Mouse (Mus musculus) forebrain, embryonic 11.5 days (tissue): ENCODE measurements around the gene Ly6g. TPM values are rescaled to one million over a fixed set of nuclear protein-coding genes. Genes with fewer than 3 reads are reported as not detected.
"Not testable (repeated sequence)": the region's sequence is repeated elsewhere in the genome, so short reads cannot be mapped to it uniquely, and the experiment has no call there.

ENCODE experiments used
- ATAC-seq: fragments of 200-750 bp; cut with Nextera tagmentation; replicated peaks from 2 replicates; pipeline ENCODE4 v1.8.0; 2017; ENCODE audit warnings: moderate TSS enrichment; ENCODE audit not compliant: low FRiP score
- DNase-seq: peaks from one replicate; pipeline ENCODE4 v3.0.0-alpha.2; 2017; ENCODE audit warnings: low spot score
- H3K27ac ChIP-seq: fragments of 300-500 bp; sonication (generic); 2 replicates; pipeline ENCODE4 v1.5.1; 2014; ENCODE audit warnings: low read depth, low read length
- H3K27me3 ChIP-seq: fragments of 300-500 bp; sonication (generic); 2 replicates; pipeline ENCODE4 v1.6.1; 2014; ENCODE audit warnings: mild to moderate bottlenecking, low read length, mixed read lengths; ENCODE audit not compliant: control insufficient read depth, insufficient read depth
- H3K36me3 ChIP-seq: fragments of 300-500 bp; sonication (generic); 2 replicates; pipeline ENCODE4 v1.6.1; 2014; ENCODE audit warnings: mild to moderate bottlenecking, low read length, moderate library complexity, mixed read lengths; ENCODE audit not compliant: control insufficient read depth, insufficient read depth
- H3K4me1 ChIP-seq: fragments of 300-500 bp; sonication (generic); replicated peaks from 2 replicates; pipeline ENCODE4 v1.6.1; 2014; ENCODE audit warnings: low read length, mixed read lengths; ENCODE audit not compliant: control insufficient read depth, insufficient read depth
- H3K4me2 ChIP-seq: fragments of 300-500 bp; sonication (generic); 2 replicates; pipeline ENCODE4 v1.6.1; 2014; ENCODE audit warnings: low read depth, mild to moderate bottlenecking, low read length, moderate library complexity, mixed read lengths; ENCODE audit not compliant: severe bottlenecking
- H3K4me3 ChIP-seq: fragments of 300-500 bp; sonication (generic); 2 replicates; pipeline ENCODE4 v1.5.1; 2014; ENCODE audit warnings: low read depth, low read length
- H3K9ac ChIP-seq: fragments of 300-500 bp; sonication (generic); 2 replicates; pipeline ENCODE4 v1.6.1; 2014; ENCODE audit warnings: low read length
- H3K9me3 ChIP-seq: fragments of 300-500 bp; sonication (generic); 2 replicates; pipeline ENCODE4 v1.6.1; 2016; ENCODE audit warnings: low read length, mixed read lengths; ENCODE audit not compliant: control insufficient read depth
- WGBS: fragments of 180-500 bp; shearing (Covaris S2); extraction: QIAGEN DNeasy Blood & Tissue Kit; methylation state at CpG from one replicate; pipeline ENCODE4 v1.1.7; 2014; 5-methylcytosine and 5-hydroxymethylcytosine counted together
- polyA plus RNA-seq: library from polyadenylated mRNA; unstranded; fragments of >200 nt; fragmentation: Nextera tagmentation; extraction: Ambion mirVana; gene quantifications from 2 replicates; pipeline ENCODE4 v1.2.1, GENCODE M21; 2014

Ly6g gene
- polyA plus RNA-seq = not detected in 2 replicates

DNA sequence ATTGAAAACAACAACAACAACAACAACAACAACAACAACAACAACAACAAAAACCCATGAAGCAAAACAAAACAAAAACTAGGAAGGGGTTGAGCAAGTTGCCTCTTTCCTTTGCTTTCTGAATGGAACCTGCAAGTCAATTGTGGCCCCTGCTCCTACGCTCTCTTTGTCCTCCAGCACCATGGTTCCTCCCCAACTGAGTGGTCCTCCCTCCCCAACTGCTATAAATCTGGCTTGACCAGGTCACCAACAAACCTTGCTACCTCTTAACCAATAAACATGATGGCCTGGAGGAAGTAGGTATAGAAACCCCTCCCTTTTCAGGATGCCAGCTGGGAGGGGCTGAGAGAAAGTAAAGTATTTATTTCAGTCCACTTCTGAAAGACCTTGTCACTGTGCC, at the start of gene Ly6g:
TSS of gene Ly6g (plus strand) at position 301 of the 400 bp plus-strand sequence.
- 100% methylated on average over 1 of the region's 1 CpGs for WGBS
- DNase-seq = no peak
- H3K9ac ChIP-seq = no peak within 1 kb of the TSS
- H3K4me2 ChIP-seq = no peak within 1 kb of the TSS
- H3K27me3 ChIP-seq = no peaks in the 10 kb centered on the region
- no peaks in the 10 kb centered on the region for H3K4me1 ChIP-seq
- H3K4me3 ChIP-seq = no peak within 1 kb of the TSS
- no peaks in the 10 kb centered on the region for H3K36me3 ChIP-seq
- ATAC-seq = no peak
- H3K9me3 ChIP-seq = no peaks in the 10 kb centered on the region
- no peak within 1 kb of the TSS for H3K27ac ChIP-seq

DNA sequence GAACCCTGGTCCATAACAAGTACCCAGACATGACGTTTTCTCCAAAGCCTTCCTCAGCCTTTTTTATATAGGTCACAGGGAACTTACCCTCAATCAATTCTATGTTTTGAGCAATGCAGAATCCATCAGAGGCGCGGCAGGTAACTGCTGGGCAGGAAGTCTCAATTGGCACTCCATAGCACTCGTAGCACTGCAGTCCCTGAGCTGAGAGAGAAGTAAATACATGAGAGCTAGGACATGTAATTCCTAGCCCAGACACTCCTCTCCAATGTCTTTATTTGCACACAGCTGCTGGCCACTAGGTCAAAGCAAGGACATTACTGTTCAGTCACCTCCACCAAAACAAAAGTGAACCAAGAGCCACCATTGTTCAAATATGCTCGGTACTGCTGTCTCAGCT, 44.6 kb upstream of the Ly6g start:
- ATAC-seq, H3K4me3 ChIP-seq, H3K4me2 ChIP-seq, H3K27ac ChIP-seq, H3K9ac ChIP-seq, DNase-seq, H3K36me3 ChIP-seq, H3K27me3 ChIP-seq, H3K9me3 ChIP-seq, H3K4me1 ChIP-seq: not testable (repeated sequence)
- WGBS = 74% methylated on average over 2 of the region's 5 CpGs

DNA sequence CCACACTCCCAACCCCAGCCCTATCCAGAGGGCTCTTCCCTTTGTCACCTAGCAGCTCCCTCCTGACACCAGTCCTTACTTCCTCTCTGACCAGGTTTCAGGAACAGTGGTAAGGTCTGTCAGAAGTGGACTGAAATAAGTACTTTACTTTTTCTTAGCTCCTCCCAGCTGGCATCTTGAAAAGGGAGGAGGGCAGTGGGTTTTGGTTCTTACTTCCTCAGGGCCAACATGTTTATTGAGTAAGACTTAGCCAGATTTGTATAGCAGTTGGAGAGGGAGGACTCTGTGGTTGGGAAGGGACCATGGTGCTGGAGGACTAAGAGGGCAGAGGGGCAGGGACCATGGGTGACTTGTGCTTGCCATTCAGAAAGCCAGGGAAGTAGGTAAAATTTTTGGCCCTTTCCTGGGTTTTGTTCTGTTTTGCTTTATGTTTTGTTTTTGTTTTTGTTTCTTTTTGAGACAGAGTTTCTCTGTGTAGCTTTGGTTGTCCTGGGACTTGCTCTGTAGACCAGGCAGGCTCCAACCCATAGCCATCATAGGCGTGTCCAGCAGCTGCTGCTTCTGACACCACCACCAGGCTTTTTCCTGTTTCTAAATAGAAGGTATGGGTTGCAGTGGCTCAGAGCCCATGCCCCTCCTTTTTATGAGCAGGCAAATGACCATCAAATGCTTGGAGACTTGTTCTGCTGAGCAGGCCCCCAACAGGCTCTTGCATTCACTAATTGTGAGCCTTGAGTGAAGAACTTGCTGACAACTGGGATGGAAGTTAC, 43.0 kb upstream of the Ly6g start, which contains the start of gene Ly6c2:
TSS of gene Ly6c2 (minus strand) at position 110 of the 770 bp plus-strand sequence.
- not testable (repeated sequence) for DNase-seq, H3K9ac ChIP-seq, H3K27ac ChIP-seq, H3K36me3 ChIP-seq, H3K27me3 ChIP-seq, H3K4me2 ChIP-seq, H3K4me3 ChIP-seq, ATAC-seq, H3K9me3 ChIP-seq, H3K4me1 ChIP-seq
- WGBS = 100% methylated on average over 1 of the region's 1 CpGs

DNA sequence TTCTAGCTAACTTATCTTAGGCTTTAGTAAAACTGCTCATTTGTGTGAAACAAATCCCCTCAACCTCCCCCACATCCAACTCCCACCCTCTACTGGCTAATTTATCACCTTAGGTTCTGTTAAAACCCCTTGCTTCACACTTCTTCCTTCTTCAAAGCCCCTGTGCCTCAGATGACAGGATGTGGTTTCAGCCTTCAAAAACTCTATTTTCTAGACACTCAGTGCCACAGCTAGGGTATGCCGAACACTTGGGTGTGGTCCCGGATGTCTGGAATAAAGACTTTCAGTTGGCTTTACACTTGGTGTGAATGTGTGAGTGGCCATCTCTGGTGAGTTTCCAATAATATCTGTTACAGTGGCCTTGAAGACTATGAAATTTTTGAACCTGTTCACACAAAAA, 38.5 kb upstream of the Ly6g start:
- no peak overlapping the region for H3K27ac ChIP-seq
- H3K9ac ChIP-seq = no peak overlapping the region
- no peaks in the 10 kb centered on the region for H3K4me1 ChIP-seq
- WGBS = 90% methylated on average over 2 of the region's 2 CpGs
- no peak overlapping the region for H3K4me3 ChIP-seq
- no peak for ATAC-seq
- H3K9me3 ChIP-seq = no peaks in the 10 kb centered on the region
- DNase-seq = no peak
- no peaks in the 10 kb centered on the region for H3K27me3 ChIP-seq
- H3K4me2 ChIP-seq = no peak overlapping the region
- no peaks in the 10 kb centered on the region for H3K36me3 ChIP-seq

DNA sequence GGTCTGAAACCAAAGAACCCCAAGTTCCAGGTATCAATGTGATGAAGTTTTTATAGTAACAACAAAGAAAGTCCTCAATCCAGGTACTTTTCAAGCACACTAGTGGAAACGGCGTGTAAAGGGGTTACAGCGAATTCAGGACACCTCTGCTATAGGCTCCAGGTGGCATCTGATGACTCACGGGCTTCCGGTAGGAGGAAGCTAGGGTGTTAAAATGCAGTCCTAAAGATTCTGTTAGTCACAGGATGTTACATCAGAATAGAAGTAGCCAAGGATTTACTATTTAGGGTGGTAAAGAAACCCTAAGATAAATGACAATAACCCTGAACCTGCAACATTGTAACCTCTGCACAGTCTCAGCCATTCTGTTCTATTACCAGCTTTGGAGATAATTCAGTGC, 37.6 kb upstream of the Ly6g start:
- not testable (repeated sequence) for DNase-seq, H3K4me2 ChIP-seq, H3K9me3 ChIP-seq, H3K27ac ChIP-seq, H3K27me3 ChIP-seq, H3K4me3 ChIP-seq, H3K4me1 ChIP-seq, ATAC-seq, H3K36me3 ChIP-seq, H3K9ac ChIP-seq
- WGBS = 96% methylated on average over 5 of the region's 5 CpGs

DNA sequence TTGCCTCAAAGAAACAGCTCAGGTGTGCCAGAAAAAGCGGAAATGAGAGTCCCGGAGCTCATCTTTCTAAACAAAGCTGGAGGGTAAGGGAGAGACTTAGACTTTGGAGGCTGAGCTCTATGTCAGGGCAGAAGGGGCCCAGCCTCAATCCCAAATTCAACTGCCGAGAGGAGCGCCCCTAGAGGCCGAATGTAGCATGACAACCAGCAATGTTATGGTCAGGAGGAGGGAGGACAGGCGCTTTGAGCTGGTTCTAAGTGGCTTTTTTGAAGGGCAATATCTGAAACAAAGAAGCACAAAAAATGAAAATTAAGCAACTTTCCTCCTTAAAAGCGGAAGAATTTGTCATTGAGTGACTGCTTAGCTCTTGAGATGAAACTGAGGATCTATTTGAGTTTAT, 36.3 kb upstream of the Ly6g start:
- not testable (repeated sequence) for H3K36me3 ChIP-seq, ATAC-seq, H3K27me3 ChIP-seq, H3K4me1 ChIP-seq, H3K4me2 ChIP-seq, H3K27ac ChIP-seq, H3K4me3 ChIP-seq, H3K9ac ChIP-seq, H3K9me3 ChIP-seq
- peak; percentile 69 for DNase-seq
- 17% methylated on average over 5 of the region's 7 CpGs for WGBS

DNA sequence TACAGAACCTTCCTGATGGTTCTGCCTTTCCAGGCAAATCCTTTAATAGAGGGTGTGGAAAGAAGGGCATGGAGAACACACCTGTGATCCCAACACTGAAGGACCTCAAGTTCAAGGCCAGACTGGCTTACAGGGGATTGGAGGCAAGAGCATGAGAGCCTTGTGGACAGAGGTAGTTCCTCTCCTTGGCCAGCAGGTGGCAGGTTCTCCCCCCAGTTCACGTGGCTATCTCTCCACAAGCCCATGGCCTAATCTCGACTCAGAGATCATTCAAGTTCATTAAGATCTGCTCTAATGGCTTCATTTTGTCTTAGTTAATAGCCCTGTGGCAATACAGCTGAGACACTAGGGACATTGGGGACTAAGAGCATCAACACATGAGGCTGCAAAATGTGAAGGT, 35.0 kb upstream of the Ly6g start:
- Histone ChIP-seq H3K36me3 (no peaks in the 10 kb centered on the region), H3K4me3 (no peak overlapping the region), H3K27ac (no peak overlapping the region), H3K4me2 (no peak overlapping the region), H3K9ac (no peak overlapping the region), H3K4me1 (no peaks in the 10 kb centered on the region), H3K9me3 (no peaks in the 10 kb centered on the region), H3K27me3 (no peaks in the 10 kb centered on the region)
- ATAC-seq (no peak), DNase-seq (peak; percentile 72)
- WGBS = 27% methylated on average over 2 of the region's 2 CpGs

DNA sequence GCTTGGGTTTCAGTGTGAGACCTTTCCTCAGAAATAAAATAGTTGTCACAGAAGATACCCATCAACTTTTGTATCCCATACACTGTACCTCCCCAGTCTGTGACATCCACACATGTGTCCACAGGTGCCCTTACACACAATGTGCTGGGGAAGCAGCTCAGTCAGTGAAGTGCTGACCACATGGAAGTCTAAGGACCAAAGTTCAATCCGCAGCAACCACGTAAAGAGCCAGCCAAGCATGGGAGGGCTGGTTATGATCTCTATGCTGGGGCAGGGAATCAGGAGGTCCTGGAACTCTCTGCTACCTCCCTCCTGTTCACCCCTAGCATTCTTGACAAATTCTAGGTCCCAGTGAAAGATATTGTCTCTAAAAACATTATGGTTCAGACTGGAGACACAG, 22.7 kb upstream of the Ly6g start:
- H3K4me1 ChIP-seq, ATAC-seq, H3K9ac ChIP-seq, H3K9me3 ChIP-seq, DNase-seq, H3K36me3 ChIP-seq, H3K4me2 ChIP-seq, H3K27me3 ChIP-seq, H3K27ac ChIP-seq, H3K4me3 ChIP-seq: not testable (repeated sequence)
- 90% methylated on average over 2 of the region's 2 CpGs for WGBS
